Mouse (Mus musculus) spleen, embryonic (tissue): Measurements from ENCODE around the gene Zbtb16.

Experiments used
- CTCF ChIA-PET: fragments of 350-600 bp; sonication (Branson Sonifier 250); formaldehyde crosslinking; loops from one replicate; lab custom pipeline; 2022; lab: Charles Lee

The Zbtb16 gene

DNA sequence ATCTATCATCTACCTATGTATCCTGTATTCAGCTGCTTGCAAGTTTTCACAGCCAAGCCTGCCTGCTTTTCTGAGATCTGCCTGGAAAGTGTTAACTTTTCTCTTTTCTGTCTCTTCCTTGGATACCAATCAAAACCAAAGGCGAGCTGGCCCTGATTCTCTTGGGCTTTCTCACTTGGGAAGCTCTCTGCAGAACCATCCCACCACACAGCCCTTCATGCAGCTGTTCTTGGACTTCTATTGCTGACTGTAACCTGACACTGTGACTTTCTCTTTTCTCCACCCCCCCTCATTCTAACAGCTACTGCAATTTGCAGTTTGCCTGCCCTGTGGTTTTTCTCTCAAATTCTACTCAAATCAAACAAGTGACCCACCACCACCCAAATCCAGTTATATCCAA is 225.0 kb downstream of the Zbtb16 start:
- CTCF ChIA-PET, result no interaction called here

DNA sequence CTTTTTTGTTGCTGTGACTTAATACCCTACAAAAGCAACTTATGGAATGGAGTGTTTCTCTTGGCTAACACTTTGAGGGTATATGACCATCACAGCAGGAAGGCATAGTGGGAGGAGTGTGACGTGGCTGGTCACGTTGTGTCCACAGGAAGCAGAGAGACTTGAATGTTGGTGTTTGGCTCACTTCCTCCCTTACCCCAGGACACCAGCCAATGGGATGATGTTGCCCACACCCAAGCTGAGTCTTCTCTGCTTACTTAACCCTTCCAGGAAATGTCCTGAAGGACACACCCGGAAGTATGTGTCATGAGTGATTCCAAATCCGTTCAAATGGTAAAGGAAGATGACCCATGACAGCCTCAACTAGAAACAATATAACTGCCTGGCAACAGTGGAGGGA is 226.3 kb downstream of the Zbtb16 start:
- CTCF ChIA-PET, result no interaction called here

DNA sequence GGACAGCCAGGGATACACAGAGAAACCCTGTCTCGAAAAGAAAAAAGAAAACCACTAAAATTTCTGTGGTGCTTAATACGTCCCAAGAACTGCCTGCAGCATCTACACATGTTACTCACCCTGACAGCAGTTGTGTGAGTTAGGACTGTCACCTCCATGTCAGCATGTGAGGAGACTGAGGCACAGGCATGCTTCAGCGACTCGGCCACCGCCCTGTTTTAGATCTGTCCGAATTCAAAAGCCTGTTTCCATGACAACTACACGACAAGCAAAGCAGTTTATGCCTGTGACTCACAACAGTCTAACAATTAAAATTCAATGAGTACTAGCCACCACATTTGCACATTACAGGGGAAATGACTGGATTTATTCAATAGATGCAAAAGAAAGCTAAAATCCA is 228.6 kb downstream of the Zbtb16 start:
- CTCF ChIA-PET, result no interaction called here

DNA sequence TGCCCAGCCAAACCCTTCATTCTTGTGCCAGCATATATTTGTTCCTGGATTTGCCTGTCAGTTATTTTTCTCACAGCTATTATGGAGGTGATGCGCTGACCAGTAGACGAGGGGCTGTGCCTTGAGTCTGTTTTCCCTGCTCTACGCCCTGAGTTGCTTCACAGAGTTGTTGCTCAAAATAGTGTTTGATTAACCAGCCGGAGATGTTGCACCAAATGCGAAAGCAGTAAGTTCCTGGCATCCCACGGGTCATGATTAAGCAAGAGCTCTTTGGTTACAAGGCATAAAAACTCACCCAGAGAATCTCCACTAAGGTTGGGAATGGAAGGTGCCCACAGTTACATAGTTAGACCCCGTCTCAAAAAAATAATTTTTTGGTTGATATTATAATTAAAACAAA is 229.9 kb downstream of the Zbtb16 start:
- CTCF ChIA-PET, result no interaction called here

DNA sequence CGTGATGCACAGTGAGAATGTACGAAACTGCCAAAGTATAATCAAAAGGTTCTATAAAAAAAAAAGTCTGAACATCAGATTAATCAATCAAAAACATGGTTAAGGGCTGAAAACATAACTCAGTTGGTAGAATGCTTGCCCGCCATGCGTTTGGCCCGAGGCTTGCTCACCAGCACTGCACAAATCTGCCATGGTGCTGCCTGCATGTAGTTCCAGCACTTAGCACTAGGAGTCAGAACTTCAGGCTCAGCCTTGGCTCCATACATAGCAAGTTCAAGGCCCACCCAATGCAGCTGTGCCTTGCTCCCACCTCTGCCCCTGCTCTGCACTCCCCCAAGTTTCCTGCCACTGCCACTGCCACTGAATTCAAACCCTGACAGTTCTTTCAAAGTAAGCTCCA is 230.3 kb downstream of the Zbtb16 start:
- CTCF ChIA-PET, result no interaction called here

DNA sequence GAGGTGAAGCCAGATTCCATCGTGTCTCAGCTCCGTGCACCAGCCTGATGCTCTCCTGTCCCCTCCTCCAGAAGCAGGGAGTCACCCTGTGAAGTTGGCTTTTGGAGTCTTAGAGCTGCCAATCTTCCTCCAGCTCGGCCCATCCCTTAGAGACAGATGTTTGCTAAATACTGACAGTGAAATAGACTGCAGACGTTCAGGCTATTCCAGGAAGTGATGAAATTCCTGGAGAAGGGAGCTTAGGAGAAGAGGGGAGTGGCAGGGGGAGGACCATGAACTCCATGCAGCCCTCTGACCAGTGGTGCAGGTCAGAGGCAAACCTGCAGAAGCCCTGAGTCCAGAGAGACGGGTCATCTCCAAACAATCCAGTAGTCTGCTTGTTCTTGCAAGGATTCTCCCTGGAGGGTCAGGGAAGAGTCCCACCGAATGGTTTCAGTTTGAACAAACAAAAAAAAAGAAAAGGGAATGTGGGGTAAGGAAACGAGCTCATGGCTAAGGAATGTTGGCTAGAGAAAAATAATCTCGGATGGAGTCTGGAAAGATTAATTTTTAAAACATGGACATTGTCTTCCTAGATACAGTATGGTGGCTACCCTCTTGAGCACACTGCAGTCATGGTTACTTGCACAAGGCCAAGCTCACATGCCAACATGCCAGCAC is 231.0 kb downstream of the Zbtb16 start, which contains the start of gene Nnmt:
Gene Nnmt (minus strand): TSS at position 215 of the 660 bp plus-strand sequence.
- CTCF ChIA-PET, result interaction anchor here (0.6 kb wide), 1 partner anchor 464 kb away, joined by 10 read pairs; no protein-coding TSS in a partner anchor
